Mouse (Mus musculus) olfactory bulb, adult 2 months (tissue): Measurements from ENCODE around the gene Ano2. TPM values are rescaled to one million over a fixed set of nuclear protein-coding genes. Genes with fewer than 3 reads are reported as not detected.

Experiments used
- H3K27ac ChIP-seq: fragments of 200-500 bp; 2 replicates; pipeline ENCODE4 v1.5.1; 2012; ENCODE audit warnings: low read depth, low read length; ENCODE audit not compliant: insufficient read depth
- H3K4me1 ChIP-seq: fragments of 200-500 bp; 2 replicates; pipeline ENCODE4 v1.6.1; 2012; ENCODE audit warnings: low read length; ENCODE audit not compliant: control insufficient read depth, insufficient read depth
- H3K4me3 ChIP-seq: fragments of 200-500 bp; 2 replicates; pipeline ENCODE4 v1.5.1; 2012; ENCODE audit warnings: mild to moderate bottlenecking, low read depth, low read length, moderate library complexity; ENCODE audit not compliant: insufficient read depth
- CTCF ChIP-seq: fragments of 200-500 bp; IDR thresholded peaks from 2 replicates; pipeline ENCODE4 v1.5.1; 2012; ENCODE audit warnings: low read depth, mild to moderate bottlenecking, low read length, moderate library complexity; ENCODE audit not compliant: insufficient read depth
- POLR2A ChIP-seq: fragments of 200-500 bp; IDR thresholded peaks from 2 replicates; pipeline ENCODE4 v1.6.1; 2012; ENCODE audit warnings: mild to moderate bottlenecking, low read depth, low read length, moderate library complexity; ENCODE audit not compliant: insufficient read depth
- WGBS: fragments of 180-500 bp; shearing (Covaris S2); methylation state at CpG from one replicate; pipeline ENCODE4 v1.1.7; 2018; 5-methylcytosine and 5-hydroxymethylcytosine counted together
- polyA plus RNA-seq: library from polyadenylated mRNA; stranded (reverse); fragments of >200 nt; gene quantifications from 2 replicates; pipeline ENCODE4 v1.2.4, GENCODE M21; 2012; ENCODE audit warnings: low replicate concordance; ENCODE audit not compliant: missing spikeins, insufficient read depth, insufficient read length

The Ano2 gene
- polyA plus RNA-seq, 1 experiment = not detected

- Histone ChIP-seq H3K4me3 (no peak overlapping the region), H3K27ac (no peak overlapping the region), H3K4me1 (no peaks in the 10 kb centered on the region)
- no peak for TF ChIP-seq POLR2A
- TF ChIP-seq CTCF = no peak
- 71% methylated on average over 5 of the region's 5 CpGs for WGBS
Measured at GRCm38 (mm10) chr6:125776291-125776690, 86.1 kb downstream of the Ano2 start.

GRCm38 (mm10) chr6:125802954-125803353 lies 112.7 kb downstream of the Ano2 start:
- H3K4me3 ChIP-seq = no peak overlapping the region

GRCm38 (mm10) chr6:125803364-125804011 lies 113.3 kb downstream of the Ano2 start:
- Histone ChIP-seq H3K27ac (no peak overlapping the region), H3K4me1 (peaks cover 6% of the 10 kb centered on the region; the same call in 1 of the 2 replicates), H3K4me3 (no peak overlapping the region)
- 37% methylated on average over 20 of the region's 20 CpGs for WGBS
- TF ChIP-seq POLR2A (no peak), CTCF (no peak)

More at GRCm38 (mm10) chr6:125802954-125803353, 112.7 kb downstream of the Ano2 start:
- 81% methylated on average over 8 of the region's 8 CpGs for WGBS
- TF ChIP-seq CTCF = no peak
- TF ChIP-seq POLR2A = no peak
- H3K4me1 ChIP-seq = peaks cover 6% of the 10 kb centered on the region; the same call in 1 of the 2 replicates
- H3K27ac ChIP-seq = no peak overlapping the region

- TF ChIP-seq CTCF (no peak), POLR2A (no peak)
- no peak overlapping the region for H3K27ac ChIP-seq
- no peaks in the 10 kb centered on the region for H3K4me1 ChIP-seq
- 86% methylated on average over 9 of the region's 9 CpGs for WGBS
- no peak overlapping the region for H3K4me3 ChIP-seq
Measured at GRCm38 (mm10) chr6:125808996-125809649, 118.9 kb downstream of the Ano2 start.

GRCm38 (mm10) chr6:125811395-125811794 lies 121.2 kb downstream of the Ano2 start:
- Histone ChIP-seq H3K4me1 (no peaks in the 10 kb centered on the region), H3K4me3 (no peak overlapping the region), H3K27ac (no peak overlapping the region)
- no peak for TF ChIP-seq POLR2A
- no peak for TF ChIP-seq CTCF
- WGBS = 16% methylated on average over 2 of the region's 2 CpGs

- TF ChIP-seq POLR2A (no peak), CTCF (no peak)
- Histone ChIP-seq H3K4me3 (no peak overlapping the region), H3K4me1 (no peaks in the 10 kb centered on the region), H3K27ac (no peak overlapping the region)
- 46% methylated on average over 4 of the region's 4 CpGs for WGBS
Measured at GRCm38 (mm10) chr6:125838121-125838520, 147.9 kb downstream of the Ano2 start.

GRCm38 (mm10) chr6:125841284-125841683 lies 151.1 kb downstream of the Ano2 start:
- no peak overlapping the region for H3K4me3 ChIP-seq
- WGBS = 85% methylated on average over 3 of the region's 3 CpGs
- TF ChIP-seq CTCF (no peak), POLR2A (no peak)
- no peaks in the 10 kb centered on the region for H3K4me1 ChIP-seq
- H3K27ac ChIP-seq = no peak overlapping the region

- TF ChIP-seq CTCF = no peak
- TF ChIP-seq POLR2A = no peak
- no peaks in the 10 kb centered on the region for H3K4me1 ChIP-seq
- no peak overlapping the region for H3K4me3 ChIP-seq
- WGBS = 70% methylated on average over 4 of the region's 4 CpGs
- H3K27ac ChIP-seq = no peak overlapping the region
Measured at GRCm38 (mm10) chr6:125851196-125851595, 161.0 kb downstream of the Ano2 start.

- no peak for TF ChIP-seq POLR2A
- TF ChIP-seq CTCF = no peak
- WGBS = 56% methylated on average over 1 of the region's 1 CpGs
Measured at GRCm38 (mm10) chr6:125858294-125858693, 168.1 kb downstream of the Ano2 start.

More at GRCm38 (mm10) chr6:125858294-125858693, 168.1 kb downstream of the Ano2 start:
- Histone ChIP-seq H3K27ac (no peak overlapping the region), H3K4me3 (no peak overlapping the region), H3K4me1 (no peaks in the 10 kb centered on the region)
